Mouse (Mus musculus) embryo, embryonic 9.5 days (tissue): ENCODE data around the gene Nat8f4.
"Not testable (repeated sequence)": the region's sequence is repeated elsewhere in the genome, so short reads cannot be mapped to it uniquely, and the experiment has no call there.

Source experiments
- DNase-seq: peaks from one replicate; pipeline ENCODE4 v3.0.0-alpha.2; 2017; ENCODE audit errors: extremely low spot score

Nat8f4 gene

DNA sequence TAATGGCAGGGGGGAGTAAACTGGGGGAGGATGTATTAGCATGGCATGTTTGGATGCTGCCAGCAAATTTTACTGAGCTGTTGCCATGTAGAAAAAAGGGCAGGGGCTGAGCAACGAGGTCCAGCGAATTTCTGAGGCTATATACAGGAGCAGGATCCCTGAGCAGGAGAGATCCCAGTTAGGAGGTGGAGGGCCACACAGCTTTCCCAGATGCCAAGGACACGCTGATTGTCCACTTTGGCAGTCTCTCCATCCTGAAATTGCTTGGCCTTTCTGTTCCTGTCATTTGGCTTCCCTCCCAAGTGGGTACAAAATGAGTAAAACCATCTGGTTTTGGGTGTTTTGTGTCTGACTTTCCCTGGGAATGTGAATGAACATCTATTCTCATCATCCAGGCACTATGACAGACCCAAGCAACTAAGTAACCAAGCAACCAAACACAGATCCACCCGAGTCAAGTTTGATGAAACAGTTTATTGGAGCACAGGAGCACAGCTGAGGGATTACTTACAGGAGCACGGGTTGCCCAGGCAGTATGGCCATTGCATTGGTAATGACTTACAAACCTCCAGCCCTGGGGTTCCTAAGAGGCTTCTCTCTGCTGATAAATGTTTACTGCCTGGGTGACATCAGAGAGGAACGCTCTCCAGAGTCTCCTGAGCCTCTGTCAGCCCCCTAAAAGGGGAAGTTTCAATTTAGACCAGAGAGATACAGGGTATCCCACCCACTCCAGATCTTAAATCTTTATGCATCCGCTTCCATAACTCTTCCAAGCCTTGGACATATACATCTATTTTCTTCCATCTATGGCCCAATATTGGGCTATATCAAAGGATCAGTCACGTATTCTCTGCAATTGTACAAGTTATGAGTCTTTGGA, 5.8 kb downstream of the Nat8f4 start:
- DNase-seq: not testable (repeated sequence)

DNA sequence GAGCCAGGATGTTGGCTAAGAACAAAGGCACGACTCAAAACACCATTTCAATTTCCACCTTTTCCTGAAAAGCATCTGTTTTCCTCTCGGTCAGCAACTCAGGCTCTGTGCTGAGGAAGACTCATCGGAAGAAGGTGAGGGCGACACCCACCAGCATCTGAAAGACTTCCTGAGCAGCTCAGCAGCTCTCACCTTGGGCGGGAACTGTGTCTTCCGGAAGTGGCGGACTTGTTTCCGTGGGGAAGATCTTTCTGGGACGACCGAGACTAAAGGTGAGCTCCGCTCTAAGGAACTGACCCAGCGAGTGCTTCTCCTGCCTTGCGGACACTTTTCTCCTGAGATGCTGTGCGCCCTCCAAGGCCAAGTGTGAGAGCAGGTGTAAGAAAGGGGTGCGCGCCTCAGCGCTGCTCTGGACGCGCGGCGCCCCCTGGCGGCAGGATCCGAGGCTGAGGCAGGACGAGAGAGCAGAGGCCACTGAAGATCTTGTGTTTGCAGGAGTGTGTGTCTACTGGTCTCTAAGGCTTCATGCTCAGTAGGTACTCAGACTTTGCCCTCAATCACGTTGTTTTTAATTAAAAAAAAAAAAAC, 9.5 kb downstream of the Nat8f4 start:
- not testable (repeated sequence) for DNase-seq

GRCm38 (mm10) chr6:85888961-85889360, 15.7 kb downstream of the Nat8f4 start:
- DNase-seq: no peak

GRCm38 (mm10) chr6:85884311-85884710, 20.4 kb downstream of the Nat8f4 start:
- no peak for DNase-seq

GRCm38 (mm10) chr6:85883246-85883645, 21.4 kb downstream of the Nat8f4 start:
- DNase-seq: not testable (repeated sequence)

GRCm38 (mm10) chr6:85869006-85869405, 35.7 kb downstream of the Nat8f4 start, which contains the start of gene Nat8f2:
Gene Nat8f2 (minus strand): TSS chr6:85869158.
- DNase-seq: not testable (repeated sequence)

GRCm38 (mm10) chr6:85867726-85868690, 36.7 kb downstream of the Nat8f4 start:
- no peak for DNase-seq

DNA sequence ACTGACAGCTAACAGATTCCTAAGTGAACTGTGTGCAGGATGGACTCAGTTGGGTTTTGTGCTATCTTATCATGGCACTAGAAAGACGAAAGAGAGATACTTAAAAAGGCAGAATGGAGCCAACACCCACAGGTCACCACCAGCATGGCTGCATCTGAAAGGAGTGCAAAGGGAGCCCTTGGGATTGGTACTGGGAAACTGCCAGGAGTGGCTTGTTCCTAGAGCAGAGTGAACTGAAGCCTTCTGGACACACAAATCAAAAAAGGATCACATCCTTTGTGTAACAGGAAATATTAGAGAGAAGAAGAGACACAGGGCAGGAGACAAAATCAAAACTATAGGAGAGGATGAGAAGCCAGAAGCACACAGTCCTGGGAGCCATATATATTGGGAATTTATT, 37.7 kb downstream of the Nat8f4 start:
- DNase-seq: not testable (repeated sequence)

DNA sequence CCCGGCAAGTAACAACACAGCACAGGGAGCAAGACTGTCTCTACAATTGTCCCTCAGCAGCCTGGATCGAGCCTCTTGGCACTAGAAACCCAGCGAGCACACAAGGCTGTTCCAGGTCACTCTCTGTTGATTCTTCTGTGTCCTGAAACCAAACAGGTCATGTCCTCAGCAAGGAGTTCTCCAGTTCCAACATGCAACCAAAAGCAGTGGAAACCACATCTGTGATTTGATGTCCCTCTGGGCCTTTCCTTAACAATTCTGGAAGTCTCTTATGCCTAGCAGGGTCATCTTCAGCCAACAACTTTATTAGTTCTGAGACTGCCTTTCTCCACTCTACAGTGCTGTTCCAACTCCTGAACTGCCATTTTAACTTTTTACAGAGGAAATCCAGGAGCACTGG, 38.5 kb downstream of the Nat8f4 start:
- not testable (repeated sequence) for DNase-seq

DNA sequence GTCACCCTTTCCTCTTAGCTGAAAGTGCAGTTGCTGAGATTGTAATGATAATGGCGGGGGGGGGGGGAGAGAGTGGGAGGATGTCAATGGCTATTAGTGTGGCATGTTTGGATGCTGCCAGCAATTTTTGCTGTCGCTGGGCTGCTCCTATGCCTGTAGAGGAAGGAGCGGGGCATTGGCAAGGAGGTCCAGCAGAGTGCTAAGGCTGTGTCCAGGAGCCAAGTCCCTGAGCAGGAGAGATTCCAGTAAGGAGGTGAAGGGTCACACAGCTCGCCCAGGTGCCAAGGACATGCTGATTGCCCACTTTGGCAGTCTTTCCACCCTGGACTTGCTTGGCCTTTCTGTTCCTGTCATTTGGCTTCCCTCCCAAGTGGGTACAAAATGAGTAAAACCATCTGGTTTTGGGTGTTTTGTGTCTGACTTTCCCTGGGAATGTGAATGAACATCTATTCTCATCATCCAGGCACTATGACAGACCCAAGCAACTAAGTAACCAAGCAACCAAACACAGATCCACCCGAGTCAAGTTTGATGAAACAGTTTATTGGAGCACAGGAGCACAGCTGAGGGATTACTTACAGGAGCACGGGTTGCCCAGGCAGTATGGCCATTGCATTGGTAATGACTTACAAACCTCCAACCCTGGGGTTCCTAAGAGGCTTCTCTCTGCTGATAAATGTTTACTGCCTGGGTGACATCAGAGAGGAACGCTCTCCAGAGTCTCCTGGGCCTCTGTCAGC, 39.6 kb downstream of the Nat8f4 start:
- DNase-seq: not testable (repeated sequence)

DNA sequence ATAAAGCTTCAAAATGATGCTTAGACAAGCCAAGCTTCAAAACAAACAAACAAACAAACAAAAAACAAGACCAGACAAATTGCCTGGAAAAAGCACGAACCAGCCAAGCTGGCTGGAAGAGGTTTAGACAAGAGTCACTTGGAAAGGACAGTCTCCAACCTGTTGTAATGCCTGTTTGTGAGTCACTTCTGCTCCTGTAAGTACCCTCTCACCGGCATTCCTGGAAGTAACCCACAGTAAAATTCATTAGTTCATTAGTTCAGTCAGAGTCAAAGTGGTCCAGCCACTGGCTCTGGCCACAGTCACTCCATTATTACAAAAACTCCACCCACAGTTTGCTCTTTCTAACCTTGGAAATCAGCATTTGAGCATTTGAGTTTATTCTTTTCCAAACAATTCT, 40.8 kb downstream of the Nat8f4 start:
- DNase-seq: no peak

DNA sequence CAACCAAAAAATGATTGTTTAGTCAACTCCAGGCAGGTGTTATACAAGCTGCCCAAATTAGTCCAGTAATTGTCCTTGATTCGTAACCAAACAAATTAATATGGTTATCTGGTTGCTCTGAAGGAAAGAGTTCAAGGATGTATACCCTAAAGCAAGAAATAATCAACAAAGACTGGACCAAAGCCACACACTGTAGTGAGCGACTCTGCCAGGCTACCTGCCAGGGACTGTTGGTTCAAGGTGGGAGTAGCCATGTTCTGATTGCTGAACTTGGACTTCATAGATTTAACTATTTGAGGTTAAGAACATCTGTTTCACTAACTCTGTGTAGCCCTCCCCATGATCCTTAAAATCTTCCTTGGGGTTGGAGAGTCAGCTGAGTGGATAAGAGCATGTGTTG, 41.5 kb downstream of the Nat8f4 start:
- no peak for DNase-seq

- DNase-seq: no peak
Observed at GRCm38 (mm10) chr6:85862565-85862964, 42.1 kb downstream of the Nat8f4 start.

DNA sequence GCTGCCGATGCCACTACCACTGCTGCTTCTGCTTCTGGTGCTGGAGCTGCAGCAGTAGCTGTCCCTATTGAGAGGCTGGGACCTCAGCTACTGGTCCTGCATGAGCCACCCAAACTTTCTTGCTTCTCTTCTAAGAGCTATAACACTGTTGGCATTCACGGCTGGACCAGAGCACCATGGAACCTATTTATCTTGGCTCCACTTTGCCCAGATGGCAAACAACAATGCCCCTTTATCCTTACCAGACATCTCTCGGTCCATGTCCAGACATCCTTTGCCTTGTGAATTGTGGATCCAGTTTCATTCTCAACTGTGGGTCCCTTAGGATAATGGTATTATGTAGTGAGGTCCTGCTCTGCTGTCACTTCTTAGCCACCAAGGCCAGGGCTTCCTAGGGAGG, 43.4 kb downstream of the Nat8f4 start:
- DNase-seq: no peak

DNA sequence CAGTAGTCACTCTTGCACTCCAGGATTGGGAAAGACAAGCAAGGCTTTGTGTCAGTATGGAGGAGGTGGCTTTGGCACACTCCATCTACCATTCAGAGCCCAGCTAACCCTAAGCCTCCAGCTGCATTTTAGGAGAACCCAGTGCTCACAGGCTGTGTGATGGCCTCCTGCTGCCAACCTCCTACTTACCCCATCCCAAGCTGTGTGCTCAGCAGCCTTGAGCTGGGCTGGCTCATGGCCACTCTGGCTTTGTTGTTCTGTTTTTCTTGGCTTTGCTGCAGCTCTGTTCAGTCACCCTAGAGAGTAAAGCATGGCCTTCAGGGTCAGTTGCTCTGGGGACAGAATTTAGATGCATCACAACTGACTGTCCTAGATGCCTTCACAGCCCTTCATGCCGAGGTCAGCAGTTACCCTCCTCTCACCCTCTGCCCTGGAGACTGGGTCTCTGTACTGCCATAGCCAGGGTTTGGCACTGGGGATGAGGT, 48.4 kb downstream of the Nat8f4 start:
- DNase-seq: no peak

GRCm38 (mm10) chr6:85853481-85853880, 51.2 kb downstream of the Nat8f4 start:
- DNase-seq: no peak

DNA sequence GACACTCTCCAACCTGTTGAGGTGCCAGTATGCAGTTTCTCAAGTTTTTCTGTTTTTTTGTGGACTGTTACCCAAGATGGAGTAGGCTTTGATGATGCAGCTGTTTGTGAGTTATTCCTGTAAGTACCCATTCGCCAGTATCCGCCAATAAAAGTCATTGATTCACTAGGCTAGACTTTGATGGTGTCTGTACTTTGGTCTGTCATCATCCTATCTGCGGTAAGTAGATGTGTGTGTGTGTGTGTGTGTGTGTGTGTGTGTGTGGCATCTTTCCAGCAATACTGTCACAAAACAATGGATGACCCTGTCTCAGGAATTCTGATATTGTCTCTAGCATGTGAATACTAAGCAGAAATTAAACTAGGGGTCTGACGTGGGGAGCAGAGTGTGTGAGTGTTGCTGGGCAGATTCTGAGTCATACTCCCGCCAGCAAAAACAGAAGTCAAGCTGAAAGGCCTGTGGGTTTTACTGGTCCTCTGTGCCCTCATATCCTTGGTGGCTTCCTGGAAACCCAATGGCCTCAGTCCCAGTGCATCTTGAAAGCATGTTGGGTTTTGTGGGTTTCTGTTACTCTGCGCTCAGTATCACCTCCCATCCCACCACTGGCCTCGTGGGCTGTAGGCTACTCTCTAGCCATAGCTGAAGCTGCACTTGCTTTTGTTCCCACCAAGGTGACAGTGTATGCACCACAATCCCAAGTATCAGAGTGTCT, 53.5 kb downstream of the Nat8f4 start:
- DNase-seq: no peak

GRCm38 (mm10) chr6:85849240-85849639, 55.4 kb downstream of the Nat8f4 start:
- DNase-seq: no peak
